Mouse (Mus musculus): ENCODE results near the gene Ibsp. TPM values are rescaled to one million over a fixed set of nuclear protein-coding genes. Genes with fewer than 3 reads are reported as not detected.

The Ibsp gene
- polyA plus RNA-seq, 1 experiment, result not detected

GRCm38 (mm10) chr5:104339706-104340512 is 40.9 kb downstream of the Ibsp start:
- H3K27me3 ChIP-seq (ENCODE audit: control insufficient read depth, insufficient read depth, low read length), result no peaks in the 10 kb centered on the region; the same call in 1 of the 2 replicates
- no peak overlapping the region for H3K27ac ChIP-seq (ENCODE audit: insufficient read depth, low read depth, low read length)
- WGBS, result 17% methylated on average over 14 of the region's 14 CpGs
- peak; percentile 40; the same call in 1 of the 2 replicates for TF ChIP-seq CTCF (IDR thresholded peaks at IDR 0.05; ENCODE audit: extremely low read depth, insufficient read length, insufficient replicate concordance, low read depth, low read length)
- TF ChIP-seq POLR2A (IDR thresholded peaks at IDR 0.05; ENCODE audit: low read depth, low read length), result no peak
- no peaks in the 10 kb centered on the region for H3K4me1 ChIP-seq (ENCODE audit: control insufficient read depth, insufficient read depth, insufficient read length, low read length)
- no peaks in the 10 kb centered on the region for H3K36me3 ChIP-seq (ENCODE audit: control insufficient read depth, insufficient read depth, low read length)
- no peak overlapping the region for H3K4me3 ChIP-seq (ENCODE audit: low read depth, low read length)

- TF ChIP-seq CTCF (IDR thresholded peaks at IDR 0.05; ENCODE audit: extremely low read depth, insufficient read length, insufficient replicate concordance, low read depth, low read length), result no peak
- TF ChIP-seq POLR2A (IDR thresholded peaks at IDR 0.05; ENCODE audit: low read depth, low read length), result no peak
- no peaks in the 10 kb centered on the region; the same call in 1 of the 2 replicates for H3K27me3 ChIP-seq (ENCODE audit: control insufficient read depth, insufficient read depth, low read length)
- WGBS, result 86% methylated on average over 4 of the region's 4 CpGs
Measured at GRCm38 (mm10) chr5:104340513-104340829, 41.5 kb downstream of the Ibsp start.

GRCm38 (mm10) chr5:104342881-104343280 is 43.9 kb downstream of the Ibsp start:
- Histone ChIP-seq H3K4me1 (ENCODE audit: control insufficient read depth, insufficient read depth, insufficient read length, low read length) (no peaks in the 10 kb centered on the region), H3K27ac (ENCODE audit: insufficient read depth, low read depth, low read length) (no peak overlapping the region), H3K36me3 (ENCODE audit: control insufficient read depth, insufficient read depth, low read length) (no peaks in the 10 kb centered on the region), H3K27me3 (ENCODE audit: control insufficient read depth, insufficient read depth, low read length) (no peaks in the 10 kb centered on the region), H3K4me3 (ENCODE audit: low read depth, low read length) (no peak overlapping the region)
- TF ChIP-seq POLR2A (IDR thresholded peaks at IDR 0.05; ENCODE audit: low read depth, low read length), result no peak
- TF ChIP-seq CTCF (IDR thresholded peaks at IDR 0.05; ENCODE audit: extremely low read depth, insufficient read length, insufficient replicate concordance, low read depth, low read length), result no peak
- WGBS, result 31% methylated on average over 6 of the region's 6 CpGs

More at GRCm38 (mm10) chr5:104340513-104340829, 41.5 kb downstream of the Ibsp start:
- Histone ChIP-seq H3K4me1 (ENCODE audit: control insufficient read depth, insufficient read depth, insufficient read length, low read length) (no peaks in the 10 kb centered on the region), H3K27ac (ENCODE audit: insufficient read depth, low read depth, low read length) (no peak overlapping the region), H3K36me3 (ENCODE audit: control insufficient read depth, insufficient read depth, low read length) (no peaks in the 10 kb centered on the region), H3K4me3 (ENCODE audit: low read depth, low read length) (no peak overlapping the region)

GRCm38 (mm10) chr5:104344526-104345240 is 45.7 kb downstream of the Ibsp start:
- Histone ChIP-seq H3K27me3 (ENCODE audit: control insufficient read depth, insufficient read depth, low read length) (no peaks in the 10 kb centered on the region), H3K4me1 (ENCODE audit: control insufficient read depth, insufficient read depth, insufficient read length, low read length) (no peaks in the 10 kb centered on the region), H3K36me3 (ENCODE audit: control insufficient read depth, insufficient read depth, low read length) (no peaks in the 10 kb centered on the region), H3K4me3 (ENCODE audit: low read depth, low read length) (no peak overlapping the region), H3K27ac (ENCODE audit: insufficient read depth, low read depth, low read length) (no peak overlapping the region)
- TF ChIP-seq POLR2A (IDR thresholded peaks at IDR 0.05; ENCODE audit: low read depth, low read length), result no peak
- peak; percentile 32; the same call in 1 of the 2 replicates for TF ChIP-seq CTCF (IDR thresholded peaks at IDR 0.05; ENCODE audit: extremely low read depth, insufficient read length, insufficient replicate concordance, low read depth, low read length)
- WGBS, result 74% methylated on average over 9 of the region's 9 CpGs

GRCm38 (mm10) chr5:104345241-104345630 is 46.3 kb downstream of the Ibsp start:
- TF ChIP-seq CTCF (IDR thresholded peaks at IDR 0.05; ENCODE audit: extremely low read depth, insufficient read length, insufficient replicate concordance, low read depth, low read length), result no peak
- no peak for TF ChIP-seq POLR2A (IDR thresholded peaks at IDR 0.05; ENCODE audit: low read depth, low read length)
- H3K36me3 ChIP-seq (ENCODE audit: control insufficient read depth, insufficient read depth, low read length), result no peaks in the 10 kb centered on the region
- no peak overlapping the region for H3K4me3 ChIP-seq (ENCODE audit: low read depth, low read length)
- no peaks in the 10 kb centered on the region for H3K27me3 ChIP-seq (ENCODE audit: control insufficient read depth, insufficient read depth, low read length)
- 61% methylated on average over 6 of the region's 6 CpGs for WGBS
- no peaks in the 10 kb centered on the region for H3K4me1 ChIP-seq (ENCODE audit: control insufficient read depth, insufficient read depth, insufficient read length, low read length)
- no peak overlapping the region for H3K27ac ChIP-seq (ENCODE audit: insufficient read depth, low read depth, low read length)

- Histone ChIP-seq H3K4me1 (ENCODE audit: control insufficient read depth, insufficient read depth, insufficient read length, low read length) (no peaks in the 10 kb centered on the region), H3K27ac (ENCODE audit: insufficient read depth, low read depth, low read length) (no peak overlapping the region), H3K4me3 (ENCODE audit: low read depth, low read length) (no peak overlapping the region), H3K27me3 (ENCODE audit: control insufficient read depth, insufficient read depth, low read length) (no peaks in the 10 kb centered on the region), H3K36me3 (ENCODE audit: control insufficient read depth, insufficient read depth, low read length) (no peaks in the 10 kb centered on the region)
- no peak for TF ChIP-seq CTCF (IDR thresholded peaks at IDR 0.05; ENCODE audit: extremely low read depth, insufficient read length, insufficient replicate concordance, low read depth, low read length)
- no peak for TF ChIP-seq POLR2A (IDR thresholded peaks at IDR 0.05; ENCODE audit: low read depth, low read length)
- 67% methylated on average over 1 of the region's 1 CpGs for WGBS
Measured at GRCm38 (mm10) chr5:104351041-104351440, 52.1 kb downstream of the Ibsp start.

- TF ChIP-seq POLR2A (IDR thresholded peaks at IDR 0.05; ENCODE audit: low read depth, low read length) (no peak), CTCF (IDR thresholded peaks at IDR 0.05; ENCODE audit: extremely low read depth, insufficient read length, insufficient replicate concordance, low read depth, low read length) (no peak)
- no peaks in the 10 kb centered on the region for H3K4me1 ChIP-seq (ENCODE audit: control insufficient read depth, insufficient read depth, insufficient read length, low read length)
- WGBS, result 50% methylated on average over 5 of the region's 5 CpGs
Measured at GRCm38 (mm10) chr5:104351874-104352273, 52.9 kb downstream of the Ibsp start.

More at GRCm38 (mm10) chr5:104351874-104352273, 52.9 kb downstream of the Ibsp start:
- Histone ChIP-seq H3K4me3 (ENCODE audit: low read depth, low read length) (no peak overlapping the region), H3K27ac (ENCODE audit: insufficient read depth, low read depth, low read length) (no peak overlapping the region), H3K27me3 (ENCODE audit: control insufficient read depth, insufficient read depth, low read length) (no peaks in the 10 kb centered on the region), H3K36me3 (ENCODE audit: control insufficient read depth, insufficient read depth, low read length) (no peaks in the 10 kb centered on the region)
